Mouse (Mus musculus) bone marrow macrophage, adult 2 months (primary cell): ENCODE measurements at regions not wholly inside any gene's neighbourhood (a gene's known extent, or its start where the extent isn't known, plus 50 kb on each side); places are given as distances from the start of the nearest gene placed in this dataset.

ENCODE experiments used
- CTCF ChIP-seq: IDR thresholded peaks from 2 replicates; pipeline ENCODE4 v1.5.1; 2012; ENCODE audit warnings: low read depth, mild to moderate bottlenecking, low read length, moderate library complexity
- POLR2A ChIP-seq: IDR thresholded peaks from 2 replicates; pipeline ENCODE4 v1.6.1; 2012; ENCODE audit warnings: mild to moderate bottlenecking, low read depth, low read length, borderline replicate concordance

GRCm38 (mm10) chr12:117380836-117381235 is 135.4 kb upstream of the Rapgef5 start:
- TF ChIP-seq POLR2A (no peak), CTCF (no peak)
